Mouse (Mus musculus) c-Kit-negative CD71-positive TER-119-positive erythroid progenitor cells, embryonic 14.5 days (primary cell): ENCODE results near the gene Col16a1.

ENCODE experiments used
- DNase-seq: peaks from one replicate; pipeline ENCODE4 v3.0.0-alpha.2; 2013; ENCODE audit warnings: low read depth, low spot score

The Col16a1 gene

GRCm38 (mm10) chr4:130047331-130048202 lies at the start of gene Col16a1:
Gene Col16a1, plus strand, starts transcription at chr4:130047840.
- DNase-seq = no peak

- no peak for DNase-seq
These were observed 49.5 kb upstream of the Col16a1 start for GRCm38 (mm10) chr4:129998124-129998523.

- DNase-seq = no peak
These were observed 45.9 kb upstream of the Col16a1 start for GRCm38 (mm10) chr4:130001710-130002109.

GRCm38 (mm10) chr4:130002157-130002556 lies 45.5 kb upstream of the Col16a1 start:
- no peak for DNase-seq

- no peak for DNase-seq
These were observed 42.0 kb upstream of the Col16a1 start for GRCm38 (mm10) chr4:130005593-130005992.

GRCm38 (mm10) chr4:130006533-130006932 lies 41.1 kb upstream of the Col16a1 start:
- DNase-seq = no peak

GRCm38 (mm10) chr4:130009043-130009442 lies 38.6 kb upstream of the Col16a1 start:
- DNase-seq = no peak

GRCm38 (mm10) chr4:130010723-130011122 lies 36.9 kb upstream of the Col16a1 start:
- no peak for DNase-seq

GRCm38 (mm10) chr4:130012234-130012633 lies 35.4 kb upstream of the Col16a1 start:
- DNase-seq = no peak

- DNase-seq = no peak
These were observed 34.5 kb upstream of the Col16a1 start for GRCm38 (mm10) chr4:130013111-130013510.

- DNase-seq = no peak
These were observed 31.6 kb upstream of the Col16a1 start for GRCm38 (mm10) chr4:130016010-130016409.

- DNase-seq = no peak
These were observed 30.5 kb upstream of the Col16a1 start for GRCm38 (mm10) chr4:130017036-130017674.

GRCm38 (mm10) chr4:130022952-130023351 lies 24.7 kb upstream of the Col16a1 start:
- no peak for DNase-seq

GRCm38 (mm10) chr4:130023511-130024231 lies 24.0 kb upstream of the Col16a1 start:
- DNase-seq = no peak

- DNase-seq = no peak
These were observed 22.1 kb upstream of the Col16a1 start for GRCm38 (mm10) chr4:130025544-130025943.

GRCm38 (mm10) chr4:130031146-130031545 lies 16.5 kb upstream of the Col16a1 start:
- DNase-seq = no peak

- DNase-seq = no peak
These were observed 14.1 kb upstream of the Col16a1 start for GRCm38 (mm10) chr4:130033496-130033895.

- no peak for DNase-seq
These were observed 11.5 kb upstream of the Col16a1 start for GRCm38 (mm10) chr4:130036112-130036511.

GRCm38 (mm10) chr4:130036573-130037401 lies 10.9 kb upstream of the Col16a1 start:
- no peak for DNase-seq

GRCm38 (mm10) chr4:130039351-130039750 lies 8.3 kb upstream of the Col16a1 start:
- no peak for DNase-seq

GRCm38 (mm10) chr4:130041076-130041475 lies 6.6 kb upstream of the Col16a1 start:
- no peak for DNase-seq
